Mouse (Mus musculus) ES-E14 (cell line): ENCODE measurements at regions not wholly inside any gene's neighbourhood (a gene's known extent, or its start where the extent isn't known, plus 50 kb on each side); places are given as distances from the start of the nearest gene placed in this dataset.

Source experiments
- HCFC1 ChIP-seq: IDR thresholded peaks from 2 replicates; pipeline ENCODE4 v1.6.1; 2012; ENCODE audit warnings: low read length, inconsistent platforms, borderline replicate concordance; ENCODE audit not compliant: insufficient read depth
- MAFK ChIP-seq: IDR thresholded peaks from 2 replicates; pipeline ENCODE4 v1.6.1; 2014; ENCODE audit warnings: mild to moderate bottlenecking, low read depth, low read length, inconsistent platforms; ENCODE audit not compliant: insufficient read depth
- ZC3H11A ChIP-seq: IDR thresholded peaks from 2 replicates; pipeline ENCODE4 v1.6.1; 2012; ENCODE audit warnings: low read depth, mild to moderate bottlenecking, inconsistent platforms, low read length, borderline replicate concordance
- ZNF384 ChIP-seq: IDR thresholded peaks from 2 replicates; pipeline ENCODE4 v1.6.1; 2012; ENCODE audit warnings: low read depth, low read length, inconsistent platforms

DNA sequence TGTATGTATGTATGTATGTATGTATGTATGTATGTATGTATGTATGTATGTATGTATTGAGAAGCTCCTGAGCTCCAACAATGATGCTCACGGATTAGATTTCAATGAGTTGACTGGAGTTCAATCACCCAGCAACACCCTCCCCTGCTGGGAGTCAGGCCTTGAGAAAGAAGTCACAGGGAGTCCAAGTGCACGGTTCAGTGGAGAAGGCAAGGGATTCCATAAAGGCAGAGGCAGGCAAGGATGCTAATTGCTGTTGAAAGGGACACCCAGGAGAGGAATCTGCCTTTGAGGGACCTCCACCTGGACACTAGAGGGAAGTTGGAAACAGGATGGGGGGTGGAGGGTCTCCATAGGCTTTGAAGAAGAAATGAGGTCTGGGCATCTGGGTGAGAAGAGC, 331.2 kb upstream of the Zfp462 start:
- TF ChIP-seq ZC3H11A, result no peak
- TF ChIP-seq MAFK, result no peak
- TF ChIP-seq HCFC1, result no peak
- TF ChIP-seq ZNF384, result no peak
